Comparison of ENCODE assay signal across 10 mouse cellular contexts in the genomic region with DNA sequence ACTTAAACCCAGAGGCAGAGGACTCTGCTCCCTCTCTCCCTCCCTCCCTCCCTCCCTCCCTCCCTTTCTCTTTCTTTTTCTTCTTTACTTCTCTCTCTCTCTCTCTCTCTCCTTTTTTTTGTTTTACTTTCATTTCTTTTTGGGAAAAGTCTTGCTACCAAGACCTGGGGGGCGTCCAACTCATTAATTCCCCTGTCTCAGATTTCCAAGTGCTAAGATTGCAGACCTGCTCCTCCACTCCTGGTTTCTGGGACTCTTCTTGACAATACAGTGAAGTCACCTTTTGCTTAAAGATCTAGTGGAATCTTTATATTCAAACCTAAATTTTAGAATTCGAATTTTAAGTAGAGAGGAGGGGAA. TPM values are rescaled to one million over a fixed set of nuclear protein-coding genes. Genes with fewer than 3 reads are reported as not detected.
DNase-seq lines count a peak whose midpoint lies in the region; ATAC-seq and TF ChIP-seq lines count a peak whose summit lies in the region.
"Had no signal": no experiment of that assay in that cellular context is flagged by ENCODE, and none has a peak within 500 bp of the region (broad histone marks: within the 10 kb centered on the region; RNA-seq: fewer than 3 reads in every experiment).

No protein-coding gene starts in this region.

- 10% methylated on average over 2 of the region's 2 CpGs for WGBS in forebrain, embryonic 13.5 days
- 3% methylated on average over 2 of the region's 2 CpGs for WGBS in limb, embryonic 12.5 days
- 9% methylated on average over 2 of the region's 2 CpGs for WGBS in neural tube, embryonic 14.5 days

- H3K4me2 ChIP-seq in forebrain, embryonic 13.5 days = peak overlapping the region; percentile 41
- H3K4me2 ChIP-seq in limb, embryonic 12.5 days = peak overlapping the region; percentile 90
- peak overlapping the region; percentile 46 for H3K4me2 ChIP-seq in neural tube, embryonic 14.5 days (ENCODE audit: low read depth, low read length)

- peak overlapping the region; percentile 96 for H3K4me3 ChIP-seq in layer of hippocampus, adult 2 months
- peak overlapping the region; percentile 73 for H3K4me3 ChIP-seq in forebrain, embryonic 13.5 days
- H3K4me3 ChIP-seq in limb, embryonic 12.5 days (replicated peaks) = peak overlapping the region; percentile 60
- no peak overlapping the region; the same call in 1 of the 2 replicates for H3K4me3 ChIP-seq in neural tube, embryonic 14.5 days (ENCODE audit: low read depth, low read length)

- peaks cover 14% of the 10 kb centered on the region for H3K36me3 ChIP-seq in forebrain, embryonic 13.5 days (ENCODE audit: poor library complexity, severe bottlenecking)
- peaks cover 14% of the 10 kb centered on the region for H3K36me3 ChIP-seq in limb, embryonic 12.5 days
- peaks cover 10% of the 10 kb centered on the region; the same call in 1 of the 2 replicates for H3K36me3 ChIP-seq in neural tube, embryonic 14.5 days (ENCODE audit: control insufficient read depth, insufficient read depth, low read length)

- H3K9ac ChIP-seq in forebrain, embryonic 13.5 days = no peak overlapping the region
- no peak overlapping the region for H3K9ac ChIP-seq in limb, embryonic 12.5 days (replicated peaks)
- no peak overlapping the region for H3K9ac ChIP-seq in neural tube, embryonic 14.5 days (replicated peaks; ENCODE audit: low read depth, low read length)

- no peaks in the 10 kb centered on the region for H3K9me3 ChIP-seq in forebrain, embryonic 13.5 days (replicated peaks)
- no peaks in the 10 kb centered on the region for H3K9me3 ChIP-seq in limb, embryonic 12.5 days
- no peaks in the 10 kb centered on the region for H3K9me3 ChIP-seq in neural tube, embryonic 14.5 days (ENCODE audit: control insufficient read depth, low read length)

- H3K4me1 ChIP-seq in forebrain, embryonic 13.5 days = peaks cover 26% of the 10 kb centered on the region
- H3K4me1 ChIP-seq in limb, embryonic 12.5 days (replicated peaks) = peaks cover 22% of the 10 kb centered on the region
- H3K4me1 ChIP-seq in neural tube, embryonic 14.5 days (ENCODE audit: control insufficient read depth, insufficient read depth, low read length) = peaks cover 20% of the 10 kb centered on the region

- no peak for TF ChIP-seq CTCF in layer of hippocampus, adult 2 months (conservative IDR thresholded peaks at IDR 0.05)

- H3K27ac ChIP-seq in layer of hippocampus, adult 2 months = peak overlapping the region; percentile 96; the same call in 1 of the 2 replicates
- no peak overlapping the region for H3K27ac ChIP-seq in forebrain, embryonic 13.5 days
- H3K27ac ChIP-seq in limb, embryonic 12.5 days = no peak overlapping the region
- H3K27ac ChIP-seq in neural tube, embryonic 14.5 days (ENCODE audit: low read depth, low read length) = no peak overlapping the region

- no peaks in the 10 kb centered on the region for H3K27me3 ChIP-seq in forebrain, embryonic 13.5 days
- no peaks in the 10 kb centered on the region for H3K27me3 ChIP-seq in limb, embryonic 12.5 days
- H3K27me3 ChIP-seq in neural tube, embryonic 14.5 days (ENCODE audit: control insufficient read depth, insufficient read depth, low read length) = no peaks in the 10 kb centered on the region

- no peak for DNase-seq in layer of hippocampus, adult 2 months (ENCODE audit: low spot score in 2 of 2)
- no peak for DNase-seq in layer of hippocampus, postnatal 10 days (ENCODE audit: low spot score in 2 of 2)
- no peak for DNase-seq in frontal cortex, adult 2 months (ENCODE audit: extremely low spot score in 1 of 2, low spot score in 1 of 2)
- no peak for DNase-seq in embryo, embryonic 9.5 days (ENCODE audit: extremely low spot score)
- no peak for DNase-seq in spleen, postnatal 10 days (ENCODE audit: low spot score in 2 of 2)

- ATAC-seq in forebrain, embryonic 13.5 days = no peak
- ATAC-seq in limb, embryonic 12.5 days (ENCODE audit: insufficient number of reproducible peaks, insufficient read depth, low FRiP score, low TSS enrichment, low read depth) = no peak
- no peak for ATAC-seq in neural tube, embryonic 14.5 days (ENCODE audit: low read depth)

RNA-seq across cellular contexts. Expression of gene Slc25a44, which starts 0.4 kb away (rescaled TPM):
- 10 to 100 TPM; 69.5 to 71.8 TPM for total RNA-seq in layer of hippocampus, adult 2 months (2021)
- total RNA-seq in layer of hippocampus, postnatal 10 days (2021) = 10 to 100 TPM; 54.1 to 58.1 TPM
- polyA plus RNA-seq in forebrain, embryonic 13.5 days (2015; fragmentation: Nextera tagmentation; extraction: Ambion mirVana) = 23.0 and 26.2 TPM in 2 replicates
- polyA plus RNA-seq in limb, embryonic 12.5 days (2016; fragmentation: Nextera tagmentation; extraction: Ambion mirVana) = 13.7 and 16.2 TPM in 2 replicates
- polyA plus RNA-seq in neural tube, embryonic 14.5 days (2014; fragmentation: Nextera tagmentation; extraction: Ambion mirVana) = 40.8 and 42.5 TPM in 2 replicates
- 59.9 and 61.4 TPM in 2 replicates for polyA plus RNA-seq in frontal cortex, adult 2 months (2012; rRNA removed)

RNA-seq across cellular contexts. Expression of gene Pmf1, which starts 15.2 kb away (rescaled TPM):
- 1 to 10 TPM; 6.4 to 6.8 TPM for total RNA-seq in layer of hippocampus, adult 2 months (2021)
- 10 to 100 TPM; 10.9 to 11.6 TPM for total RNA-seq in layer of hippocampus, postnatal 10 days (2021)
- 107 TPM in 2 replicates for polyA plus RNA-seq in forebrain, embryonic 13.5 days (2015; fragmentation: Nextera tagmentation; extraction: Ambion mirVana)
- 149 and 151 TPM in 2 replicates for polyA plus RNA-seq in limb, embryonic 12.5 days (2016; fragmentation: Nextera tagmentation; extraction: Ambion mirVana)
- polyA plus RNA-seq in neural tube, embryonic 14.5 days (2014; fragmentation: Nextera tagmentation; extraction: Ambion mirVana) = 19.3 and 22.2 TPM in 2 replicates
- 12.6 and 14.3 TPM in 2 replicates for polyA plus RNA-seq in frontal cortex, adult 2 months (2012; rRNA removed)

RNA-seq across cellular contexts. Expression of gene Sema4a, which starts 35.7 kb away (rescaled TPM):
- 10 to 100 TPM; 37.0 to 42.9 TPM for total RNA-seq in layer of hippocampus, adult 2 months (2021)
- 10 to 100 TPM; 39.6 to 42.8 TPM for total RNA-seq in layer of hippocampus, postnatal 10 days (2021)
- 13.7 and 16.7 TPM in 2 replicates for polyA plus RNA-seq in forebrain, embryonic 13.5 days (2015; fragmentation: Nextera tagmentation; extraction: Ambion mirVana)
- 8.0 and 8.3 TPM in 2 replicates for polyA plus RNA-seq in limb, embryonic 12.5 days (2016; fragmentation: Nextera tagmentation; extraction: Ambion mirVana)
- polyA plus RNA-seq in neural tube, embryonic 14.5 days (2014; fragmentation: Nextera tagmentation; extraction: Ambion mirVana) = 20.8 and 21.5 TPM in 2 replicates
- polyA plus RNA-seq in frontal cortex, adult 2 months (2012; rRNA removed) = 66.2 and 70.8 TPM in 2 replicates

RNA-seq across cellular contexts. Expression of gene Bglap, which starts 41.0 kb away (rescaled TPM):
- total RNA-seq in layer of hippocampus, adult 2 months (2021) = under 1 TPM in 1 of 2 experiments, not detected in 1; 0.96 TPM
- total RNA-seq in layer of hippocampus, postnatal 10 days (2021) = 1 to 10 TPM in 1 of 2 experiments, not detected in 1; 2.7 TPM
- polyA plus RNA-seq in forebrain, embryonic 13.5 days (2015; fragmentation: Nextera tagmentation; extraction: Ambion mirVana) = 0.54 TPM in 1 of 2 replicates, not detected in the other
- polyA plus RNA-seq in limb, embryonic 12.5 days (2016; fragmentation: Nextera tagmentation; extraction: Ambion mirVana) = not detected in 2 replicates
- polyA plus RNA-seq in neural tube, embryonic 14.5 days (2014; fragmentation: Nextera tagmentation; extraction: Ambion mirVana) = not detected in 2 replicates
- 0.34 and 2.3 TPM in 2 replicates for polyA plus RNA-seq in frontal cortex, adult 2 months (2012; rRNA removed)
- total RNA-seq: common myeloid progenitor, adult 5-6 weeks; layer of hippocampus, adult 18-20 months had no signal

RNA-seq across cellular contexts. Expression of gene Bglap2, which starts 46.8 kb away (rescaled TPM):
- total RNA-seq in layer of hippocampus, adult 2 months (2021) = not detected
- not detected for total RNA-seq in layer of hippocampus, postnatal 10 days (2021)
- not detected in 2 replicates for polyA plus RNA-seq in forebrain, embryonic 13.5 days (2015; fragmentation: Nextera tagmentation; extraction: Ambion mirVana)
- polyA plus RNA-seq in limb, embryonic 12.5 days (2016; fragmentation: Nextera tagmentation; extraction: Ambion mirVana) = not detected in 2 replicates
- not detected in 2 replicates for polyA plus RNA-seq in neural tube, embryonic 14.5 days (2014; fragmentation: Nextera tagmentation; extraction: Ambion mirVana)
- polyA plus RNA-seq in frontal cortex, adult 2 months (2012; rRNA removed) = 1.6 and 5.5 TPM in 2 replicates
- total RNA-seq: common myeloid progenitor, adult 5-6 weeks; layer of hippocampus, adult 18-20 months had no signal
